Mouse (Mus musculus) heart, embryonic 12.5 days (tissue): ENCODE data around the gene Car1. TPM values are rescaled to one million over a fixed set of nuclear protein-coding genes. Genes with fewer than 3 reads are reported as not detected.
"Not testable (repeated sequence)": the region's sequence is repeated elsewhere in the genome, so short reads cannot be mapped to it uniquely, and the experiment has no call there.

ENCODE experiments used
- ATAC-seq: fragments of 200-750 bp; cut with Nextera tagmentation; 2 replicates; pipeline ENCODE4 v1.8.0; 2017; ENCODE audit warnings: moderate TSS enrichment, moderate library complexity; ENCODE audit not compliant: insufficient number of reproducible peaks, low FRiP score
- H3K27ac ChIP-seq: fragments of 300-500 bp; sonication (generic); 2 replicates; pipeline ENCODE4 v1.5.1; 2016; ENCODE audit warnings: mild to moderate bottlenecking, moderate library complexity; ENCODE audit not compliant: poor library complexity, severe bottlenecking
- H3K27me3 ChIP-seq: fragments of 300-500 bp; sonication (generic); replicated peaks from 2 replicates; pipeline ENCODE4 v1.6.1; 2016; ENCODE audit warnings: mild to moderate bottlenecking, moderate library complexity
- H3K36me3 ChIP-seq: fragments of 300-500 bp; sonication (generic); 2 replicates; pipeline ENCODE4 v1.6.1; 2016; ENCODE audit warnings: mild to moderate bottlenecking, moderate library complexity
- H3K4me1 ChIP-seq: fragments of 300-500 bp; sonication (generic); replicated peaks from 2 replicates; pipeline ENCODE4 v1.6.1; 2016; ENCODE audit warnings: mild to moderate bottlenecking
- H3K4me2 ChIP-seq: fragments of 300-500 bp; sonication (generic); 2 replicates; pipeline ENCODE4 v1.6.1; 2016; ENCODE audit warnings: mild to moderate bottlenecking, moderate library complexity
- H3K4me3 ChIP-seq: fragments of 300-500 bp; sonication (generic); 2 replicates; pipeline ENCODE4 v1.5.1; 2016; ENCODE audit warnings: mild to moderate bottlenecking
- H3K9ac ChIP-seq: fragments of 300-500 bp; sonication (generic); 2 replicates; pipeline ENCODE4 v1.6.1; 2016; ENCODE audit warnings: mild to moderate bottlenecking, moderate library complexity
- H3K9me3 ChIP-seq: fragments of 300-500 bp; sonication (generic); replicated peaks from 2 replicates; pipeline ENCODE4 v1.6.1; 2016; ENCODE audit warnings: mild to moderate bottlenecking, moderate library complexity
- WGBS: fragments of 180-500 bp; shearing (Covaris S2); methylation state at CpG from one replicate; pipeline ENCODE4 v1.1.7; 2016; 5-methylcytosine and 5-hydroxymethylcytosine counted together
- polyA plus RNA-seq: library from polyadenylated mRNA; unstranded; fragments of >200 nt; fragmentation: Nextera tagmentation; extraction: Ambion mirVana; gene quantifications from 2 replicates; pipeline ENCODE4 v1.2.1, GENCODE M21; 2016

The Car1 gene
- polyA plus RNA-seq, 1 experiment from 2014 or later: 0.47 TPM

DNA sequence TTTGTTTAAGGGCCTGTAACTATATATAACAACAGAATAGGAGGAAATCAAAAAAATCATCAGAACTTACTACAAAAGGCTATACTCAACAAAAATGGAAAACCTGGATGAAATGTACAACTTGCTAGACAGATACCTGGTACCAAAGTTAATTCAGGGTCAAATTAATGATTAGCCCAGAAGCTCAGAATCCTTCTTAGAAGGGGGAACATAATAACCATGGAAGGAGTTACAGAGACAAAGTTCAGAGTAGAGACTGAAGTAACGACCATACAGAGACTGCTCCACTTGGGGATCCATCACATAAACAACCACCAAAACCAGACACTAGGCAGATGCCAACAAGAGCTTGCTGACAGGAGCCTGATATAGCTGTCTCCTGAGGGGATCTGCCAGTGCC is 7.2 kb upstream of the Car1 start:
- WGBS: 30% methylated on average over 1 of the region's 1 CpGs
- H3K4me3 ChIP-seq: not testable (repeated sequence)

DNA sequence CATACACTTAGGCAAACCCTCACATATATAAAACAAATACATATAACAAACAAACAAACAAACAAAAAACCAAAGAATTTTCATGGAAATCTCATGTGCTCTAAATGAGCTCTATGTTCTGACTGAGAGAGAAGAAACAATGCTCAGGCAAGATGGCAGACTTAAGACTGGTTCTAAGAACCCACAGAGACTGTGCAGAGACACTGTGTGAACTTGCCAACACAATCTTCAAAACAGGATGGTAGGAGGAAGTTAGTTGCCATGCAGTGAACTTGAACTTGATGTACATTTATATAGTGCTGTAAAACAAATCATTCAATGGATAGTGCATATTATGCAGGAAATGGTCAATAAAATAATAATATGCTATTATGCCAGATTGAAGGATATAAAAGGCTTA is 1.5 kb downstream of the Car1 start:
- no peaks in the 10 kb centered on the region for H3K36me3 ChIP-seq
- no peaks in the 10 kb centered on the region for H3K9me3 ChIP-seq
- no peaks in the 10 kb centered on the region for H3K27me3 ChIP-seq
- no peak overlapping the region for H3K4me2 ChIP-seq
- no peak overlapping the region for H3K4me3 ChIP-seq
- H3K4me1 ChIP-seq: no peaks in the 10 kb centered on the region
- no peak for ATAC-seq
- H3K27ac ChIP-seq: no peak overlapping the region
- no peak overlapping the region for H3K9ac ChIP-seq

More for the DNA sequence above, 7.2 kb upstream of the Car1 start:
- not testable (repeated sequence) for ATAC-seq, H3K4me1 ChIP-seq, H3K9me3 ChIP-seq, H3K27ac ChIP-seq, H3K9ac ChIP-seq, H3K27me3 ChIP-seq, H3K4me2 ChIP-seq, H3K36me3 ChIP-seq

DNA sequence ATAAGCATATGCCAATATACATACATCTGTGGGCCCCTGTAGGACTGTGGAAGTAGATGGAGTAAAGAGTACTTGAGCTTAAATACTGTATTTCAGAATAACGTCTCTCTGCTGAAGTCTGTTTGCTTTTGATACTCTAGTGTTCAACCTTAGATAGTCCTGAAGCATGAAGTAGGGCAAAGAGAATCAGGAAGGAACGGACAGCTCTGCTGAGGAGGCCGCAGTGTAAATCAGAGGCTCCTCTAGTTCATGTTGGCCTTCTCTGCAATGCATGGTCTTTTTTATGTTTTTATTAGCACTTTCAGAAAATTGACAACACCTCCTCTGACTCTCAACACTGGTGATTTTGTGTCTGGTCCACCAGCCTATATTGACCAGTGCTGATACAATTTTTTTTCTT is 2.2 kb downstream of the Car1 start:
- Histone ChIP-seq H3K27ac (no peak overlapping the region), H3K27me3 (no peaks in the 10 kb centered on the region), H3K36me3 (no peaks in the 10 kb centered on the region), H3K9ac (no peak overlapping the region), H3K4me2 (no peak overlapping the region), H3K4me1 (no peaks in the 10 kb centered on the region), H3K4me3 (no peak overlapping the region), H3K9me3 (no peaks in the 10 kb centered on the region)
- no peak for ATAC-seq
- WGBS: 76% methylated on average over 3 of the region's 3 CpGs

DNA sequence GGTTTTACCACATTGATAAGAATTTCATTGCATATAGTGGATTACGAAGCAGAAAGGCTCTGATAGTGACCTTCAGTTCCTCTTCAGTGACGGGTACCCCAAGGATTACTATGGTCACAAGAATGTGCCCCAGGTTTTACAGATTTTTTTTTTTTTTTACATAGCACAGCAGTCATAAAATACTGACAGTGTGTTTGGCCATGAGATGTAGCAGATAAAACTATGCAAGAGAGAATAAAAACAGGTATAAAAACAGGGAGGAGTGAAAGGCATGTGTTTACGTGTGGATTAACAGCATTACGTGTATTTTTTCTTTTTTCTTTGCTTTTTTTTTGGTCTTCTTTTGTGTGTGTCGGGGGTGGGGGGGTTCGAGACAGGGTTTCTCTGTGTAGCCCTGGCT is 3.3 kb downstream of the Car1 start:
- Histone ChIP-seq H3K4me1 (no peaks in the 10 kb centered on the region), H3K9me3 (no peaks in the 10 kb centered on the region), H3K36me3 (no peaks in the 10 kb centered on the region), H3K27me3 (no peaks in the 10 kb centered on the region), H3K4me3 (no peak overlapping the region), H3K9ac (no peak overlapping the region), H3K27ac (no peak overlapping the region), H3K4me2 (no peak overlapping the region)
- no peak for ATAC-seq
- WGBS: 75% methylated on average over 6 of the region's 6 CpGs

GRCm38 (mm10) chr3:14797069-14797468 is 11.1 kb downstream of the Car1 start:
- no peak overlapping the region for H3K4me3 ChIP-seq
- no peaks in the 10 kb centered on the region for H3K36me3 ChIP-seq
- no peak for ATAC-seq
- no peaks in the 10 kb centered on the region for H3K4me1 ChIP-seq
- no peak overlapping the region for H3K9ac ChIP-seq
- no peaks in the 10 kb centered on the region for H3K9me3 ChIP-seq
- WGBS: 67% methylated on average over 3 of the region's 3 CpGs
- H3K27me3 ChIP-seq: no peaks in the 10 kb centered on the region
- H3K4me2 ChIP-seq: no peak overlapping the region
- no peak overlapping the region for H3K27ac ChIP-seq

- H3K4me2 ChIP-seq: no peak overlapping the region
- no peaks in the 10 kb centered on the region for H3K9me3 ChIP-seq
- 79% methylated on average over 4 of the region's 4 CpGs for WGBS
- H3K27me3 ChIP-seq: no peaks in the 10 kb centered on the region
- no peak for ATAC-seq
- H3K4me1 ChIP-seq: no peaks in the 10 kb centered on the region
- H3K36me3 ChIP-seq: no peaks in the 10 kb centered on the region
- no peak overlapping the region for H3K27ac ChIP-seq
- no peak overlapping the region for H3K4me3 ChIP-seq
- no peak overlapping the region for H3K9ac ChIP-seq
Measured at GRCm38 (mm10) chr3:14795292-14796020, 12.7 kb downstream of the Car1 start.

DNA sequence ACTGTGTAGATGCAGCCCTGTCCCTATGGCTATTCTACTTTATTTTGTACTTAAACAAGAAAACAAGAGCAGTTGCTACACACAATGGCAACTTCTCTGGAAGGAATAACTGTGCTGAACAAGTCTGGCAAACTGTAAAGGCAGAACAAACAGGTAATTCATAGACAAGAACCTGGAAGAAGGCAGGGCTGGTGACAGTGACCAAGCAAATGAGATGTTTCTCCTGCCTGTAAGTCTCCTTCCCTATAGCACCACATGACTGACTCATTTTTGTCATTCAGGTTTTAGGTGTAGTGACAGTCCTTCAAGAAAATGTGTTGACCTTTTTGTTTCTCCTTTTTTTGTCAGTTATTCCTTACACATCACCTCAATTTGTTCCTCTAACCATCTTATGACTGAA is 16.1 kb downstream of the Car1 start:
- Histone ChIP-seq H3K36me3 (no peaks in the 10 kb centered on the region), H3K9me3 (no peaks in the 10 kb centered on the region), H3K27ac (no peak overlapping the region), H3K4me3 (no peak overlapping the region), H3K27me3 (no peaks in the 10 kb centered on the region), H3K9ac (no peak overlapping the region), H3K4me1 (no peaks in the 10 kb centered on the region), H3K4me2 (no peak overlapping the region)
- ATAC-seq: no peak

GRCm38 (mm10) chr3:14787607-14788006 is 20.6 kb downstream of the Car1 start:
- H3K27me3 ChIP-seq: no peaks in the 10 kb centered on the region
- no peak overlapping the region for H3K27ac ChIP-seq
- no peaks in the 10 kb centered on the region for H3K4me1 ChIP-seq
- no peak overlapping the region for H3K4me3 ChIP-seq
- H3K4me2 ChIP-seq: no peak overlapping the region
- WGBS: 60% methylated on average over 1 of the region's 1 CpGs
- no peak for ATAC-seq
- no peaks in the 10 kb centered on the region for H3K9me3 ChIP-seq
- no peak overlapping the region for H3K9ac ChIP-seq
- no peaks in the 10 kb centered on the region for H3K36me3 ChIP-seq

GRCm38 (mm10) chr3:14787136-14787535 is 21.0 kb downstream of the Car1 start:
- Histone ChIP-seq H3K9me3 (no peaks in the 10 kb centered on the region), H3K4me1 (no peaks in the 10 kb centered on the region), H3K27me3 (no peaks in the 10 kb centered on the region), H3K4me3 (no peak overlapping the region), H3K27ac (no peak overlapping the region; the same call in 1 of the 2 replicates), H3K36me3 (no peaks in the 10 kb centered on the region), H3K9ac (no peak overlapping the region), H3K4me2 (no peak overlapping the region)
- 40% methylated on average over 1 of the region's 1 CpGs for WGBS
- ATAC-seq: peak; percentile 42; the same call in 1 of the 2 replicates

DNA sequence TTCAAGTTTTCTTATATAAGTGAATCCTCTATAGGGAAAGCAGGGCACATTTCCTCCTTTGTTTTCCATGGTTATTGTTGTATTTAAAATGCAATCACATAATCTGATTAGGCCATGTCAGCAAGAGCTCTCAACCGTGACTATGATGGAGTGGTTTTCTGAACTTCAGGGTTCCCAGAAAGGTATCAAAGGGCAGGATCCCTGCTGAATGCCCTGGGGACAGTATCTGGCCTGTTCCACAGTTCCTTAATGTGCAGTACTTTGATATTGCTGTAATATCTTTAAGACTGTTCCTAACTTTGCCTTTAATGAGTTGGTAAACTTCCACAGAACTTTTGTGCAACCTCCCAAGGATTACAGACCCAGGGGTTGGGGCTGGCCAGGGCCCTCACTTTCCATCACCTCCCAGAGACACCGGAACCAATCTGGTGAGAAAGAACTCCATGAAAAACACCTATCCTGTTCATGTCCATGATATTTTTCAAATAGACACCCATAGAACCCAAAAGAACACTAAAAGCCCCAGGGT is 21.6 kb downstream of the Car1 start:
- Histone ChIP-seq H3K27me3 (no peaks in the 10 kb centered on the region), H3K27ac (peak overlapping the region; percentile 34; the same call in 1 of the 2 replicates), H3K4me3 (no peak overlapping the region), H3K36me3 (no peaks in the 10 kb centered on the region), H3K9ac (no peak overlapping the region), H3K9me3 (no peaks in the 10 kb centered on the region), H3K4me2 (no peak overlapping the region), H3K4me1 (no peaks in the 10 kb centered on the region)
- 58% methylated on average over 2 of the region's 2 CpGs for WGBS
- ATAC-seq: no peak

- Histone ChIP-seq H3K4me1 (no peaks in the 10 kb centered on the region), H3K4me3 (no peak overlapping the region), H3K9ac (no peak overlapping the region), H3K27ac (no peak overlapping the region), H3K36me3 (no peaks in the 10 kb centered on the region), H3K27me3 (no peaks in the 10 kb centered on the region), H3K4me2 (no peak overlapping the region), H3K9me3 (no peaks in the 10 kb centered on the region)
- ATAC-seq: no peak
- WGBS: 80% methylated on average over 2 of the region's 2 CpGs
Measured at GRCm38 (mm10) chr3:14785353-14785752, 22.8 kb downstream of the Car1 start.

- not testable (repeated sequence) for H3K4me1 ChIP-seq, H3K4me3 ChIP-seq, ATAC-seq, H3K9ac ChIP-seq, H3K4me2 ChIP-seq, H3K9me3 ChIP-seq, H3K36me3 ChIP-seq, H3K27me3 ChIP-seq, H3K27ac ChIP-seq
- WGBS: 69% methylated on average over 5 of the region's 5 CpGs
Measured at GRCm38 (mm10) chr3:14783198-14783597, 25.0 kb downstream of the Car1 start.
